Mouse (Mus musculus) kidney, postnatal 14 days (tissue): ENCODE data around the gene Pou2af1.

Source experiments
- DNase-seq: peaks from one replicate; pipeline ENCODE4 v3.0.0; 2022; ENCODE audit warnings: mixed read lengths

Gene Pou2af1

GRCm38 (mm10) chr9:51213023-51213728, at the start of gene Pou2af1:
TSS of gene Pou2af1 (plus strand) at chr9:51213708.
- DNase-seq, result no peak

GRCm38 (mm10) chr9:51163989-51164388, 49.5 kb upstream of the Pou2af1 start:
- no peak for DNase-seq

- no peak for DNase-seq
Observed at GRCm38 (mm10) chr9:51165312-51166180, 48.0 kb upstream of the Pou2af1 start, which contains the start of gene Gm32742. TSS of gene Gm32742 (minus strand) at chr9:51165517.

GRCm38 (mm10) chr9:51167954-51168353, 45.6 kb upstream of the Pou2af1 start:
- peak; percentile 14 for DNase-seq

- no peak for DNase-seq
Observed at GRCm38 (mm10) chr9:51168698-51169097, 44.8 kb upstream of the Pou2af1 start.

- DNase-seq, result no peak
Observed at GRCm38 (mm10) chr9:51169133-51169532, 44.4 kb upstream of the Pou2af1 start.

GRCm38 (mm10) chr9:51170298-51170697, 43.2 kb upstream of the Pou2af1 start:
- DNase-seq, result no peak

- DNase-seq, result peak; percentile 12
Observed at GRCm38 (mm10) chr9:51174890-51175464, 38.5 kb upstream of the Pou2af1 start.

GRCm38 (mm10) chr9:51175722-51176121, 37.8 kb upstream of the Pou2af1 start:
- DNase-seq, result no peak

GRCm38 (mm10) chr9:51178297-51178696, 35.2 kb upstream of the Pou2af1 start:
- no peak for DNase-seq

GRCm38 (mm10) chr9:51180621-51181020, 32.9 kb upstream of the Pou2af1 start:
- no peak for DNase-seq

GRCm38 (mm10) chr9:51182716-51183710, 30.5 kb upstream of the Pou2af1 start:
- no peak for DNase-seq

- DNase-seq, result no peak
Observed at GRCm38 (mm10) chr9:51185386-51185785, 28.1 kb upstream of the Pou2af1 start.

GRCm38 (mm10) chr9:51185871-51186270, 27.6 kb upstream of the Pou2af1 start:
- DNase-seq, result no peak

GRCm38 (mm10) chr9:51190655-51191054, 22.9 kb upstream of the Pou2af1 start:
- no peak for DNase-seq

- DNase-seq, result no peak
Observed at GRCm38 (mm10) chr9:51194790-51195189, 18.7 kb upstream of the Pou2af1 start.

GRCm38 (mm10) chr9:51208974-51209332, 4.6 kb upstream of the Pou2af1 start:
- no peak for DNase-seq

- peak; percentile 16 for DNase-seq
Observed at GRCm38 (mm10) chr9:51211191-51211590, 2.3 kb upstream of the Pou2af1 start.

- DNase-seq, result no peak
Observed at GRCm38 (mm10) chr9:51213729-51214237, 275 bp downstream of the Pou2af1 start.

- no peak for DNase-seq
Observed at GRCm38 (mm10) chr9:51215311-51215710, 1.8 kb downstream of the Pou2af1 start.

GRCm38 (mm10) chr9:51215949-51216348, 2.4 kb downstream of the Pou2af1 start:
- no peak for DNase-seq

- no peak for DNase-seq
Observed at GRCm38 (mm10) chr9:51225636-51226166, 12.2 kb downstream of the Pou2af1 start.
